Mouse (Mus musculus) kidney, postnatal 25 days (tissue): ENCODE measurements around the gene Rbm6.

Experiments
- DNase-seq, 2 experiments: peaks; one replicate each; pipeline ENCODE4 v3.0.0; 2021; ENCODE audit warnings: mixed read lengths in 2 of 2

Rbm6 gene

GRCm38 (mm10) chr9:107747310-107747709, 125.7 kb downstream of the Rbm6 start:
- DNase-seq = no peak

GRCm38 (mm10) chr9:107746679-107747078, 126.4 kb downstream of the Rbm6 start:
- DNase-seq = no peak

- DNase-seq = no peak
Observed at GRCm38 (mm10) chr9:107744061-107744460, 129.0 kb downstream of the Rbm6 start.

GRCm38 (mm10) chr9:107738841-107739202, 134.2 kb downstream of the Rbm6 start:
- peak; percentile 54 to 69 for DNase-seq

GRCm38 (mm10) chr9:107738020-107738840, 134.8 kb downstream of the Rbm6 start:
- DNase-seq = peak; percentile 84 to 94

GRCm38 (mm10) chr9:107736185-107736485, 136.9 kb downstream of the Rbm6 start:
- DNase-seq = peak in 1 of 2 experiments; percentile 60

- DNase-seq = no peak
Observed at GRCm38 (mm10) chr9:107735356-107736184, 137.5 kb downstream of the Rbm6 start.

- no peak for DNase-seq
Observed at GRCm38 (mm10) chr9:107734567-107734971, 138.5 kb downstream of the Rbm6 start.

- no peak for DNase-seq
Observed at GRCm38 (mm10) chr9:107729709-107730108, 143.3 kb downstream of the Rbm6 start.

- DNase-seq = no peak
Observed at GRCm38 (mm10) chr9:107728919-107729670, 143.9 kb downstream of the Rbm6 start.

GRCm38 (mm10) chr9:107727041-107727440, 146.0 kb downstream of the Rbm6 start:
- peak in 1 of 2 experiments; percentile 56 for DNase-seq

- DNase-seq = no peak
Observed at GRCm38 (mm10) chr9:107724796-107725195, 148.2 kb downstream of the Rbm6 start.

GRCm38 (mm10) chr9:107723794-107724531, 149.1 kb downstream of the Rbm6 start:
- peak; percentile 73 to 88 for DNase-seq
